Mouse (Mus musculus) megakaryocyte, embryonic 14.5 days (primary cell): ENCODE data around the gene Slfn2.

ENCODE experiments used
- FLI1 ChIP-seq: IDR thresholded peaks from 2 replicates; pipeline ENCODE4 v1.6.1; 2012; ENCODE audit warnings: low read length, inconsistent platforms, mixed read lengths
- GATA1 ChIP-seq: IDR thresholded peaks from 3 replicates; pipeline ENCODE4 v1.6.1; 2012; ENCODE audit warnings: mixed read lengths, low read length, inconsistent platforms, borderline replicate concordance

GRCm38 (mm10) chr11:83079487-83080199, 14.7 kb downstream of the Slfn2 start:
- TF ChIP-seq GATA1: no peak
- TF ChIP-seq FLI1: no peak
